Mouse (Mus musculus) B cell, adult 62 days (primary cell): ENCODE data around the gene Tmem170b. TPM values are rescaled to one million over a fixed set of nuclear protein-coding genes. Genes with fewer than 3 reads are reported as not detected.

ENCODE experiments used
- total RNA-seq: library from RNA; stranded (reverse); gene quantifications from 4 replicates; pipeline ENCODE4 v1.2.4, GENCODE M21; 2023

The Tmem170b gene
- 15.5 to 17.6 TPM (median 16.6 TPM) in 4 replicates for total RNA-seq

GRCm38 (mm10) chr13:41605099-41606010, at the start of gene Tmem170b:
Gene Tmem170b, plus strand, starts transcription at chr13:41605907.

Other genes with a start within 250 kb of the Tmem170b start
- gene Nedd9, start 118.5 kb upstream of the Tmem170b start, total RNA-seq, result 331 to 369 TPM (median 356 TPM) in 4 replicates
- not detected in 4 replicates for gene Adtrp, start 241.8 kb downstream of the Tmem170b start, total RNA-seq